Mouse (Mus musculus) adipose tissue, adult 10 weeks (tissue): Measurements from ENCODE around the gene Gabra1. TPM values are rescaled to one million over a fixed set of nuclear protein-coding genes. Genes with fewer than 3 reads are reported as not detected.

Experiments
- polyA plus RNA-seq: library from polyadenylated mRNA; stranded (reverse); fragments of 350-450 nt; fragmentation: Illumina TruSeq; extraction: RNeasy Lipid Tissue Mini Kit (QIAGEN cat#74804); gene quantifications from one replicate; pipeline ENCODE4 v1.2.3, GENCODE M21; 2014; ENCODE audit warnings: low read depth, low replicate concordance

Gabra1 gene
- polyA plus RNA-seq = not detected

GRCm38 (mm10) chr11:42182825-42183152 is at the start of gene Gabra1:
TSS of gene Gabra1 (minus strand) at chr11:42182930.

Other genes starting within 250 kb of the Gabra1 start
- not detected for gene Gabrg2, start 182.1 kb downstream of the Gabra1 start, polyA plus RNA-seq
- gene Gabra6, start 138.1 kb upstream of the Gabra1 start, polyA plus RNA-seq = not detected
- gene Gabrb2, start 236.8 kb upstream of the Gabra1 start, polyA plus RNA-seq = not detected